Mouse (Mus musculus) embryonic facial prominence, embryonic 14.5 days (tissue): Measurements from ENCODE around the gene Actn2. TPM values are rescaled to one million over a fixed set of nuclear protein-coding genes. Genes with fewer than 3 reads are reported as not detected.

Experiments
- ATAC-seq: fragments of 200-750 bp; cut with Nextera tagmentation; 2 replicates; pipeline ENCODE4 v1.8.0; 2017; ENCODE audit warnings: low read depth, moderate number of reproducible peaks, moderate TSS enrichment
- DNase-seq: peaks from one replicate; pipeline ENCODE4 v3.0.0-alpha.2; 2015; ENCODE audit warnings: low spot score
- H3K27ac ChIP-seq: fragments of 300-500 bp; sonication (generic); replicated peaks from 2 replicates; pipeline ENCODE4 v1.5.1; 2014; ENCODE audit warnings: low read depth, mild to moderate bottlenecking, low read length, moderate library complexity
- H3K27me3 ChIP-seq: fragments of 300-500 bp; sonication (generic); replicated peaks from 2 replicates; pipeline ENCODE4 v1.6.1; 2014; ENCODE audit warnings: low read length; ENCODE audit not compliant: control insufficient read depth, insufficient read depth
- H3K36me3 ChIP-seq: fragments of 300-500 bp; sonication (generic); 2 replicates; pipeline ENCODE4 v1.6.1; 2014; ENCODE audit warnings: low read length, mixed read lengths; ENCODE audit not compliant: control insufficient read depth, insufficient read depth
- H3K4me1 ChIP-seq: fragments of 300-500 bp; sonication (generic); 2 replicates; pipeline ENCODE4 v1.6.1; 2014; ENCODE audit warnings: antibody characterized with exemption, low read length; ENCODE audit not compliant: control insufficient read depth, insufficient read depth
- H3K4me2 ChIP-seq: fragments of 300-500 bp; sonication (generic); 2 replicates; pipeline ENCODE4 v1.6.1; 2014; ENCODE audit warnings: low read depth, mild to moderate bottlenecking, low read length, moderate library complexity, mixed read lengths
- H3K4me3 ChIP-seq: fragments of 300-500 bp; sonication (generic); 2 replicates; pipeline ENCODE4 v1.5.1; 2014; ENCODE audit warnings: low read depth, mild to moderate bottlenecking, low read length
- H3K9ac ChIP-seq: fragments of 300-500 bp; sonication (generic); 2 replicates; pipeline ENCODE4 v1.6.1; 2014; ENCODE audit warnings: low read depth, mild to moderate bottlenecking, low read length, moderate library complexity, mixed read lengths
- H3K9me3 ChIP-seq: fragments of 300-500 bp; sonication (generic); 2 replicates; pipeline ENCODE4 v1.6.1; 2016; ENCODE audit warnings: low read length; ENCODE audit not compliant: control insufficient read depth
- WGBS: fragments of 180-500 bp; shearing (Covaris S2); extraction: QIAGEN DNeasy Blood & Tissue Kit; methylation state at CpG from one replicate; pipeline ENCODE4 v1.1.7; 2014; 5-methylcytosine and 5-hydroxymethylcytosine counted together
- polyA plus RNA-seq: library from polyadenylated mRNA; unstranded; fragments of >200 nt; fragmentation: Nextera tagmentation; extraction: Ambion mirVana; gene quantifications from 2 replicates; pipeline ENCODE4 v1.2.1, GENCODE M21; 2014

Actn2 gene
- polyA plus RNA-seq, 1 experiment from 2014 or later, result 490 TPM

DNA sequence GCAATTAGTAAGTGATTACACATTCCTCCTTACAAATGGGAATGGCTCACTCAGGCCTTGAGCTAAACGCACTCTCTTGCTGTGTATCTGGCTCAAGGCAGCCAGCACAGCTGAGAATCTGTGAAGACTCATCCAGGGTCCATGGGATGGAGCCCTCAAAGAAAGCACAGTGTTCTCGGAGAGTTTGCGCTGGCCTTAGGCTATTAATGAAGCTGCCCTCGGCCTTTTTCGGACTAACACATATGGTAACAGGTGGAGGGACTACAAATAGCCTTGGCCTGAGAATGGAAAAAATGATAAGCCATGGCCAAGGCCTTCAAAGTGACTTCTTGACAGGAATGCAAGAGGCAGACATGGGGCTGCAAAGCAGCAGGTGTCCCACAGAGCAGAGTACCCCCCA lies 17.0 kb upstream of the Actn2 start:
- Histone ChIP-seq H3K27ac (no peak overlapping the region), H3K9ac (no peak overlapping the region), H3K4me2 (no peak overlapping the region), H3K9me3 (no peaks in the 10 kb centered on the region), H3K27me3 (no peaks in the 10 kb centered on the region), H3K36me3 (no peaks in the 10 kb centered on the region), H3K4me3 (no peak overlapping the region), H3K4me1 (no peaks in the 10 kb centered on the region)
- DNase-seq (peak; percentile 39), ATAC-seq (no peak)
- WGBS, result 78% methylated on average over 5 of the region's 5 CpGs

DNA sequence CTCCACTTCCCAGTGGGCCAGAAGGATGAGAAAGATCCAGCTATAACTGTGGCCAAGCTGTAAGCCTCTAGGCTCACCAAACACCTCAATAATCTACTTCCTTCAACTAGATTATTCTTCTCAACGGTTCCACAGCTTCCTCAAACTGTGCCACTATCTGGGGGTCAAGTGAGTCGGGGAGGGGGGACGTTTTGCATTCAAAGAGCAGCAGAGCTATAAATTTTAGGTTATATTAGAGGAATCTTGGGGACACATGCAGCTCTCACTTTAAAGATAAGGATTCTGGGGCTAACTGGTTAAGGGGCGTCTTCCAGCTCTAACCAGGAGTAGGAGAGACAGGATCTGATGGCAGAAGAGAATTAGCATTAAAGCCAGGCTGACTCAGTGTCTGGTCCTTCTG lies 15.6 kb upstream of the Actn2 start:
- 69% methylated on average over 4 of the region's 4 CpGs for WGBS
- Histone ChIP-seq H3K9me3 (no peaks in the 10 kb centered on the region), H3K27ac (no peak overlapping the region)

DNA sequence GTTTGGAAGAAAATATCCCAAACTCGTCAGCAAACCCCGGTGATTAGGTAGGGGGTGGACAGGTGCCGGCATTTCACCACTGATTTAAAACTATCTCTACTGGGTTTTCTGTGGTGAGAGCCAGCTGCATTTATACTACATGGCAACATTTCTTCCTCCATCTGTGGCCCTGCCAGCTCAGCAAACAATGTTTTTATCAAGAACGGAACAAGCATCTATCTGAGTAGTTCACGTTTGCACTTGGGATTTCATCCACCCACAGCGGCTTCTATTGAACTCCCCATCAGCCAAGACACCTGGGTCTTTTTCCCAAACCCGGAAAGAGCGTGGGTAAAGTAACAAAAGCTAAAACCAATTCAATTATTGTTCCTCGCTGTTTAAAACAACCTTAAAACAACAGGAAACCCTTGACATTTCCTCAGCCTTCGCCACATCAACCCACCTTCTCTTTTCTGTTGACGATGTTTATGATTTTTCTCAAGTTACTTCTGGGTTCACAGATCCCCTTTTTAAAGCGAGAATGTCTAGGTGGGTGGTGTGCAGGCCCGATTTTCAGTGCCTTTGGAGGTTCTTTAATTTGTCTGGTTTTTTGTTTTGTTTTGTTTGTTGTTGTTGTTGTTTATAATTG lies 8.8 kb upstream of the Actn2 start:
- H3K27me3 ChIP-seq, result no peaks in the 10 kb centered on the region
- no peak overlapping the region for H3K4me2 ChIP-seq
- no peaks in the 10 kb centered on the region for H3K36me3 ChIP-seq
- no peaks in the 10 kb centered on the region for H3K9me3 ChIP-seq
- ATAC-seq (no peak), DNase-seq (no peak)
- no peaks in the 10 kb centered on the region for H3K4me1 ChIP-seq
- WGBS, result 65% methylated on average over 13 of the region's 13 CpGs
- no peak overlapping the region for H3K4me3 ChIP-seq
- H3K27ac ChIP-seq, result no peak overlapping the region
- no peak overlapping the region for H3K9ac ChIP-seq

More for the DNA sequence above, 15.6 kb upstream of the Actn2 start:
- no peak for ATAC-seq
- Histone ChIP-seq H3K4me1 (no peaks in the 10 kb centered on the region), H3K9ac (no peak overlapping the region), H3K27me3 (no peaks in the 10 kb centered on the region), H3K36me3 (no peaks in the 10 kb centered on the region), H3K4me3 (no peak overlapping the region), H3K4me2 (no peak overlapping the region)
- DNase-seq, result no peak

DNA sequence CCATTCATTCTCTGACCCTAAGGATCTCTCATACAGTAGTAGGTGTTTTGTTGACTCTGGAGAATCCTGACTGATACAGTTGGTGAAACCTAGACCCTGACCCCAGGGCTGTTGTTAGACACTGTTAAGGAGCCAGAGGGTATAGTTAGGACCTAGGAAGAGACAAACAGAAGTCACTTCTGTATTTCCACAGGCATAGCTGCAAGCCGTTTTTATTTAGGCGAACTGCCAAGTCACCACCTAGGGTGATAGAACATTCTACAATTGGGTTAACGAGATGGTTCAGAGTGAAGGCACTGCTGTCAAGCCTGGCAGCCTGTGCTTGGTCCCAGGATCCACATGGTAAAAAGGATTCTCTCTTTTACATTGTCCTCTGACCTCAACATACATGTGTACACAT lies 6.3 kb upstream of the Actn2 start:
- Histone ChIP-seq H3K9ac (no peak overlapping the region), H3K4me1 (no peaks in the 10 kb centered on the region), H3K27me3 (no peaks in the 10 kb centered on the region), H3K27ac (no peak overlapping the region), H3K36me3 (no peaks in the 10 kb centered on the region), H3K9me3 (no peaks in the 10 kb centered on the region), H3K4me2 (no peak overlapping the region), H3K4me3 (no peak overlapping the region)
- ATAC-seq (no peak), DNase-seq (no peak)
- WGBS, result 74% methylated on average over 3 of the region's 3 CpGs

DNA sequence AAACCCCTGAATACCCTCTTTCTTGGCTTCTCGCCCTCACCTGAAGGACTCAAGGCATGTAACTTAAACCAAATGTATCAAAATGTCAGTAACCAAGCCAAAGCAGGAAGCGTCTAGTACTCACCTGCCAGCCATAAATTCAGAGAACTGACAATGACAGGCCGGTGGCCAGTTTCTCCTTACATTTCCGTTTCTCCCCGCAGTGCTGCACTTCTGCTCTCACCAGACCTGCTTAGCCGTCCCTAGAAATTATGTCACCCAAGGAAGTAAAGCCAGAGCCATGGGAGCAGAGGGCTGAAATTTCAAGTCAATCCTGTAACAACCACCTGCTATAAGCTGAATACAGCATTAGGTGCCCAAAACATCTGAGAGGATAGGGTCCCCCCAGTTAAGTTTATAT lies 887 bp upstream of the Actn2 start:
- no peak overlapping the region for H3K9ac ChIP-seq
- WGBS, result 40% methylated on average over 6 of the region's 6 CpGs
- H3K27me3 ChIP-seq, result 0 out of 2 replicates have a peak, but pooled peaks cover 3% of the 10 kb centered on the region
- no peak overlapping the region for H3K4me2 ChIP-seq
- H3K27ac ChIP-seq, result no peak overlapping the region
- ATAC-seq (no peak), DNase-seq (no peak)
- H3K36me3 ChIP-seq, result no peaks in the 10 kb centered on the region
- no peaks in the 10 kb centered on the region for H3K9me3 ChIP-seq
- H3K4me1 ChIP-seq, result peaks cover 6% of the 10 kb centered on the region; the same call in 1 of the 2 replicates
- H3K4me3 ChIP-seq, result no peak overlapping the region

DNA sequence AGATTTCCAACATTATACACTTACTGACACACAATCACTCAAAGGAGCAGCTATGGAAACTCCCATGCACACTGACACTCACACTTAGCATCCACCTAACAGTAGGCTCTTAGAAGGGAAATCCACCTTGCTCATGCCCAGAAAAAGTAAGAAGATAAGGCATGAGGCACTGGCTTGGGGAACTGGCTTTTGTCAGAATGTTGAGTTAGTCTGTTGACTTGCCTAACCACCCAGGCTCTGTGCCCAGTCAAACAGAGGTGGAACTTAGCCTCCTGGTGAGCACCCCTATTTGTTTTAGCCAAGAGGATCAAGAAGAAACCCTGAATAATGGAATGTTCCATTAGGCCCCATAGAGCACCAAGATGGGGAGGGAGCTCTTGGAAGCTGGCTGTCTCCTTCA lies 1.1 kb downstream of the Actn2 start:
- Histone ChIP-seq H3K27me3 (0 out of 2 replicates have a peak, but pooled peaks cover 3% of the 10 kb centered on the region), H3K4me1 (peaks cover 6% of the 10 kb centered on the region; the same call in 1 of the 2 replicates), H3K4me2 (no peak overlapping the region), H3K9ac (no peak overlapping the region), H3K9me3 (no peaks in the 10 kb centered on the region), H3K27ac (no peak overlapping the region), H3K36me3 (no peaks in the 10 kb centered on the region), H3K4me3 (peak overlapping the region; percentile 39)
- DNase-seq (no peak), ATAC-seq (no peak)

DNA sequence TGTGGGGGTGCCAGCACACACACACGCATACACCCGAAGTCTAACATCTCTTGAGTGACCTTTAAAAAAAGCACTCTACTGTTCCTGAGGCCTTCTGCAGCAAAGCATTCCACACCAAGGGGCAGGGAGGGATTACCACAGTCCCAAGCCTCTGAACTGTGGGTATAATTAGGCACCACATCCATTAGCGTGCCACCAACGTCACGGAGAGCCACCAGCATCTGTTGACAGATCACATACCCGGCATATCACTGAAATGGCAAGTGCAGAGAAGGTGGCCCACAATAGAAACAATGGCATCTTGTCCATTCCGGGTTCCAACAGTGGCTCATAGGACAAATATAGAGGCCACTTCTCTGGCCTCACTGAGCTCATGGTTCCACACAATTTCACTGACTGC lies 2.8 kb downstream of the Actn2 start:
- H3K4me1 ChIP-seq, result peaks cover 6% of the 10 kb centered on the region; the same call in 1 of the 2 replicates
- WGBS, result 82% methylated on average over 7 of the region's 7 CpGs

DNA sequence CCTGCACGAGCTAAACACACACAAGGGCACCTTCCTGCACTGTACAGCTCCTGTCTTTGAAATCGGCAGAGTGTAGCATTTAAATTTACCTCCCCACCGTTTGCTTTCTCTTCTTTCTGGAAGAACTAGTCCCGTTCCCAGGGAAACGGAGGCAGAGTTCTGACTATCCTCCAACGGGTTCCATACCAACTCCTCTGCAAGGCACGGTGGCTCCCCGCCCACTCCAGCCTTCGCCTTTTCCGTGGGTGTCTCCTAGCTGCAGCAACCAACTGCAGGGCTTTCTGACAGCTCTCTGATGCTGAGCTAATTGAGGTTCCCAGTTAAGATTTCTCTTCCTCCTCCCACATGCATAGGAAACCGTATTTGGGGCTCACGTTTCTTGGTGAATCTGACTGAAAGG lies 6.5 kb downstream of the Actn2 start:
- no peaks in the 10 kb centered on the region for H3K27me3 ChIP-seq
- H3K9me3 ChIP-seq, result no peaks in the 10 kb centered on the region
- H3K4me2 ChIP-seq, result no peak overlapping the region
- H3K4me1 ChIP-seq, result no peaks in the 10 kb centered on the region
- no peak for ATAC-seq
- no peak for DNase-seq
- H3K4me3 ChIP-seq, result no peak overlapping the region
- no peak overlapping the region for H3K27ac ChIP-seq
- no peak overlapping the region for H3K9ac ChIP-seq
- 63% methylated on average over 12 of the region's 12 CpGs for WGBS
- no peaks in the 10 kb centered on the region for H3K36me3 ChIP-seq

More for the DNA sequence above, 2.8 kb downstream of the Actn2 start:
- H3K27ac ChIP-seq, result no peak overlapping the region
- no peaks in the 10 kb centered on the region for H3K9me3 ChIP-seq
- DNase-seq, result no peak
- H3K9ac ChIP-seq, result no peak overlapping the region
- no peak overlapping the region for H3K4me3 ChIP-seq
- no peak overlapping the region for H3K4me2 ChIP-seq
- ATAC-seq, result no peak
- H3K36me3 ChIP-seq, result no peaks in the 10 kb centered on the region
- 0 out of 2 replicates have a peak, but pooled peaks cover 3% of the 10 kb centered on the region for H3K27me3 ChIP-seq

DNA sequence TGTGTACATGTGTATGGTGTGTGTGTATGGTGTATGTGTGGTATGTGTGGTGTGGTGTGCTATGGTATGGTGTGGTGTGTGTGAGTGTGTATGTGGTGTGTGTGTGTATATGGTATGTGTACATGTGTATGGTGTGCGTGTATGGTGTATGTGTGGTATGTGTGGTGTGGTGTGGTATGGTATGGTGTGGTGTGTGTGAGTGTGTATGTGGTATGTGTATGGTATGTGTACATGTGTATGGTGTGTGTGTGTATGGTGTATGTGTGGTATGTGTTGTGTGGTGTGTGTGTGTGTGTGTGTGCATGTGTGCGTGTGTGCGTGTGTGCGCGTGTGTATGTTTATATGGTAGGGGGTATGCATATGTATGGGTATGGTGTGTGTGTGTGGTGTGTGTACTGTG lies 9.0 kb downstream of the Actn2 start:
- H3K9me3 ChIP-seq, result no peaks in the 10 kb centered on the region
- H3K9ac ChIP-seq, result no peak overlapping the region
- no peaks in the 10 kb centered on the region for H3K36me3 ChIP-seq
- no peak overlapping the region for H3K4me3 ChIP-seq
- ATAC-seq (no peak), DNase-seq (no peak)
- no peak overlapping the region for H3K4me2 ChIP-seq
- no peaks in the 10 kb centered on the region for H3K4me1 ChIP-seq
- H3K27ac ChIP-seq, result no peak overlapping the region
- H3K27me3 ChIP-seq, result no peaks in the 10 kb centered on the region
- WGBS, result 99% methylated on average over 5 of the region's 5 CpGs
